Mouse (Mus musculus): ENCODE measurements around the gene Fbln1. TPM values are rescaled to one million over a fixed set of nuclear protein-coding genes. Genes with fewer than 3 reads are reported as not detected.
A peak's percentile ranks its signal among the peaks of the same experiment; 100 is the strongest.

The Fbln1 gene
- total RNA-seq, 4 experiments from 2014 or later, result 11.6 to 14.5 (median 11.9) TPM

DNA sequence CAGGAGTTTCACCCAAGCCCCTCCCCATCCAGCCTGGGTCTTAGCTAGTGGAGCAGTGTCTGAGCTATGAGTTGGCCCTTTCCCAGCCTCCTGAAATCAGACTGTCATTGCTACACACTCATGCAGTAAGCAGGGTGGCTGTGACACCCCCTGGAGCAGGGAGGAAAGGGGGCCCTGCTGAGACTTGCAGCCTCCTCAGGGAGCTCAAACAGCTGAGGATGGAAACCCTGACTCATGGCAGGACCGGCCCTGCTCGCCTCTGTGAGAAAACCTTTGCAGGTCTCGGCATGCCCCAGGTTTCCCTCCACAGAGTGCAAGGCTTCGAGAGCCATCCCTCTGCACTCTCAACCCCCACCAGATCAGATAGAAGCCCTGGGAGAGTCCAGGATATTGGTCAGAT lies 27.9 kb downstream of the Fbln1 start:
- DNase-seq (ENCODE audit: low spot score in 2 of 2), result no peak

DNA sequence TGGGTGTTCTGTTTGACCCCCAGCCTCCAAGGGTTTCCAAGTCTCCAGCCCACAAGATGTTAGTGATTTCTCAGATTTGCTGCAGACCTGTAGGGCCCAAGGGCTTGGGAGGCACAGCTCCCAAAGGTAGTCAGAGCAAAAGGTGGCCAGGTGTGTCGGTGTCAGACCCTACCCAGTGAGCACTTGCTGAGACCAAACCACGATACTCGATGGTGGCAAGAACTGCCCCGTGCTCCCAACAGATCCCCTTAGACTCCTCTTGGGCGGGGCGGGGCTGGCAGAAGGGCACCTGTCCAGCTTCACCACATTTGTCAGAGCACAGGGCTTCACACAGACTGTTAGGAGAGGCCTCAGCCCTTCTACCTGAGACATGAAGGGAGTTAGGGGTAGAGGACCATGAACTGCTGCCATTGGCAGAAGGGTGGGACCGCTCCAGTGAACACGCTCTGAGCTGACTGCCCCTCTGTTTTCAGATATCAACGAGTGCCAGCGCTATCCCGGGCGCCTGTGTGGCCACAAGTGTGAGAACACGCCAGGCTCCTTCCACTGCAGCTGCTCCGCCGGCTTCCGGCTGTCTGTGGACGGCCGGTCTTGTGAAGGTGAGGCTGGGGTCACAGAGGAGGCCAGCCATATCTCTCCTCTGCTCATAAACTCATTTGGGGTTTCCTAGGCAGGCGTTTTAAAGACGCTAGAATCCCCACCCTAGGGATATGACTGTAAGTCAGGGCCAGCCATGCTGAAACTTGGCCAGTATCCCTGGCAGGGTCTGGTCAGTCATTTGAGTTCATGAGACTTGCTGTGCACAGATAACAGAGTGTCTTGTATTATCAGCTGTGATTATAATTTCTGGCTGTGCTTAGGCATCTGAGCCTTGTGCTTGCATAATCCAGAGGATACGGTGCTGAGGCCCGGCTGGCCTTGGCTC lies 33.3 kb downstream of the Fbln1 start:
- DNase-seq (ENCODE audit: low spot score in 2 of 2), result no peak

DNA sequence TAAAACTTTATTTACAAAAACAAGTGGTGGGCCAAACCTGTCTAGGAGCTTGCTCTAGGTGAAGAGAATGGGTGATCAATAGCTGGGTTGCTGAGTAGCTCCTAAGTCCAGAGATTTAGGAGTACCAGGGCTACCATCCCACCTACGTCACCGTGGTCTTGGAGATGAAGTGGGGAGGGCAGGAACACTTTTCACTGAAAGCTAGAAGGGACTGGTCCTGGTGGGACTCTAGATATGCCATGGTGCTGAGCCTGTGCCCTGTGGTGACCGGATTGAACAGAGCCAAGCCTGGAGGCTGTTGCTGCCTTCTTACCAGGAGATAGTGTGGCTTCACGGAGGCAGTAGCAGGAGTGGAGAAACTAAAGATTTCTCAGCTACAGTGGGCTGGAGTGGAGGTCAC lies 34.3 kb downstream of the Fbln1 start:
- no peak for DNase-seq (ENCODE audit: low spot score in 2 of 2)

DNA sequence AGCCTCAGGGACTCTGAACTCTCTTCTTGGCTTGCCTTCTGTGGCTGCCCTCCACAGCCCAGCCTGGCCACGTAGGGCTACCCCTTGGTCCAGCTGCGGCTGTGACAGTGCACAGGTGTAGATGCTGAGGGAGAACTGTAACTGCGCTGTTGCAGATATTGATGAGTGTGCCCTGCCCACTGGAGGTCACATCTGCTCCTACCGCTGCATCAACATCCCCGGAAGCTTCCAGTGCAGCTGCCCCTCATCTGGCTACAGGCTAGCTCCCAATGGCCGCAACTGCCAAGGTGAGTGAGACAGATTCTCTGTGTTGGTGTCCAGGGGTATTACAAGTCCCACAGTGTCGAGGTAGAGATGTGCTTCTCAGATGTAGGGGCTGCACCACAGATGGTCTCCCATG lies 36.1 kb downstream of the Fbln1 start:
- DNase-seq (ENCODE audit: low spot score in 2 of 2), result no peak

DNA sequence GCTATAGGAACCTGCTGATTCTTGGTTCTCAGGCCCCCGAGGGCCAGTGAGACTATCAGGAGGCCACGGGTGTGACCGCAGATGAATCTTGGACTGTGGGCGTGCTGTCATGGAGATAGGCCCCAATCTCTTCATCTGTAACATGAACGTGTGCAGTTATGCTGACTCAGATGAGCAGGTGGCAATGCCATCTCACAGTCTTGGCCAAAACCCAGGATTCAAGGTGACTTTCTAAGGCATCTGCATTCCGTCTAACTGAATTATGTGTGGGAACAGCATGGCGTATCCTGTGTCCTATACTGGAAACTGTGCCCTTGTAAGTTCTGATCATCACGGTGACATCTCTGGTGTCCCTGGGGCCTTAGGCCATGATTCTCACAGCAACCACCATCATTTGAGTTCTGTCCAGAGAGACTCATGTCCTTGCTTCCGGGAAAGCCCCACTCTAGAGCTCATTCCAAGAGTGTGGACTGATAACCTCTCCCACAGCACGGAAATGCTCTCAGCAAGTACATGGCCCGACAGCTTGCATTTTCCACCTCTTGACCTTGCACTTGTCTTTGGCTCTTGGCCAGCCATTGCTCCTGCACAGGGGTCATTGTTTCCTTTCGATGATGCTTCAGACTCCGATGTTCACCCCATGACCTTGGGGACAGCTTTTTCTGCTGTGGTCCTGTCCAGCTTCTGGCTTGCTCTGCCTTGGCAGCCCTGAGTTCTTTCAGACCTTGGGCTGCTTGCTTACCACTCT lies 38.8 kb downstream of the Fbln1 start:
- no peak for DNase-seq (ENCODE audit: low spot score in 2 of 2)

DNA sequence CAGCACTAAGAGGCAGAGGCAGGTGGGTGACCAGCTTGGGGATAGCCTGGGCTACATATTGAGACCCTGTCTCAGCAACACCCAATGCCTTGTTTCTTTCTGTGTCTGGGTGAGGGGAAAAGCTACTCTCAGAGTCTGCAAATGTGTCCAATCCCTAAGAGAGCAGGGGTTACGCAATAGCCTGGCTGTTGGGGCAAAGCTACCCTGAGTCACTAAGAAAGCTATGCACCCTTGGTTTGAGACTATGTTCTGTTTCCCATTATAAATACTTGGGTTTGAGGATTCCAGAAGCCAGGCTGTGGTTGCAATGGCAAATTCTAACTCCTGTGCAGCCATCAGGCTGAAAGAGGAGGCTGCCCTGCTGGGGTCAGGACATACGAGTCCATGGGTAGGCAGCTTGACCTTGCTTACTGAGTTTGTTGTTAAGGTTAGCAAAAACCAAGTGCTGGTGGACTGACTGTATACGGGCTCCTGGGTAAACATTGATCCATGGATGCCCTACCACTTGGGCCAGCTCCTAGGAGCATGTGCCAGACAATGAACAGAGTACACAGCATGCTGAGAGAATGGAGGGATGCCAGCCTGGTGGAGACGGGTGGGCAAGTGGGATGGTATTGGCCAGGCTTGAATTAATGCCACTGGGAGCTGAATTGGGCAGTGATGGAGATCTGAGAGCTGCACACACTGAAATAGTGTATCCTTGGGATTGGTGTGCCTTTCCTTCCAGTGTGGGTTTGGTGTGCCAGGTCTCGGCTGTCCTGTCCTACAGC lies 39.7 kb downstream of the Fbln1 start:
- no peak for DNase-seq (ENCODE audit: low spot score in 2 of 2)

DNA sequence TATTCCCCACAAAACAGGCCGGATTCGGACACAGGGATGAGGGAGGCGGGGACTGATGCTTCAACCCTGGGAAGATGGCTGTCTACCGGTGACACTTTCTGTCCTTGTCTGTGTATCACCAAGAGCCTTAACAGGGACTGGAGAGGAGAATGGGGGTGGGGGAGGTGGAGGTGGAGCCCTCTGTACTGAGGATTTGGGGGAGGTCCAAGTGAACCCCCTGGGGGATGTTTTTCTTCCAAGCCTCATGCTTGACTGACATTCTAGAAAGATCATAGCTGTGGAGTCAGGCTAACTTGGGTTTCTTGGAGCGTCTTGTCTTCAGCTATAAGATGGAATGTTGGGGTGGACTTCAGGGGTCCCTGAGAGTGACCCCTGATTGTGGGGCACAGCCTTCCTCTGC lies 40.3 kb downstream of the Fbln1 start:
- no peak for DNase-seq (ENCODE audit: low spot score in 2 of 2)

DNA sequence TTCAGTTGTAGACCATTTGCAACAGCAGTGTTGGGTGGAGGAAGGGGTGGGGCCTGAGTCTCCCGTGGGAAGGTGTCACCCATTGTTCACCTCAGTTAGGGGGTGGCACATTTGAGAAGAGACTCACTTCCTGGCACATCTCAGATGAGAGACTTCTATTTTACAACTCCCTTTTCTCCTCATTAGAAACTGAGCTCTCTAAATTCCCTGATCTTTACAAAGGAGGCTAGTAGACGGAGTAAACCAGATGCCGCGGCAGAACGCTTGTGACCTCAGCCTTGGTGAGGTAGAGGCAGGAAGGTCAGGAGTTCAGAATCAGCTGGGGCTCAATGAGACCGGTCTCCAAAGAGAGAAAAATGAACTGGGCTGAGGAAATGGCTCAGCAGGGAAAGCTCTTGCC lies 41.2 kb downstream of the Fbln1 start:
- no peak for DNase-seq (ENCODE audit: low spot score in 2 of 2)

DNA sequence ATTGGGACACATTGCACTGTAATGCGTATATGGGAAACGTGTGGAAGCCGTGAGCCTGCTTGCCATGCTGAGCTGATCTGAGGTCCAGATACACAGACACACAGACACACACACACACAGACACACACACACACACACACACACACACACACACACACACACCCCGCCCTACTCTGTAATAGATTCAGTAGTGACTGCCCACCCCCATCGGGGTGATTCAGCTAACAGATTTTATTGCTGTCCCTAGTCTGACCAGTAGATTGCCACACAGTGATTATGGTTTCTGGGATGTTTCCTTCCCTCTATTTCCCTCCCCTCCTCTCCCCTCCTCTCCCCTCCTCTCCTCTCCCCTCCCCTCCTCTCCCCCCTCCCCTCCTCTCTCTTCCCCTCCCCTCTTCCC lies 42.6 kb downstream of the Fbln1 start:
- DNase-seq (ENCODE audit: low spot score in 2 of 2), result no peak

DNA sequence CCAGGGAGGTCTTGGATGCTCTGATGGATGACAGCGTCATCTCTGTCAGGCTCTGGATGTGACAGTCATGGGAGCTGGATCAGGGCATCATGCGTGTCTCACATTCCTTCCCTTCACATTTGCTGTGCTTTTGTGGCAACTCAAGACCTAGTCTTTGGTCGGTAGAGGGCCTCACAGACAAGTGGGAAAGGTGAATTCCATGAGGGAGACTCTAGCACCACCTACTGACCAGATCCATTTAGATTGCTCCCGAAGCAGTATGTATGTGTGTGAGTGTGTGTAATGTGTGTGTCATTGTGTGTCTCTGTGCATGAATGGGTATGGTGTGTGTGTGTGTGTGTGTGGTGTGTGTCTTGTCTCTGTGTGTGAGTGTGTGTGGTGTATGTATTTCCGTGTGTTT lies 43.5 kb downstream of the Fbln1 start:
- DNase-seq (ENCODE audit: low spot score in 2 of 2), result peak; percentile 20 to 58

DNA sequence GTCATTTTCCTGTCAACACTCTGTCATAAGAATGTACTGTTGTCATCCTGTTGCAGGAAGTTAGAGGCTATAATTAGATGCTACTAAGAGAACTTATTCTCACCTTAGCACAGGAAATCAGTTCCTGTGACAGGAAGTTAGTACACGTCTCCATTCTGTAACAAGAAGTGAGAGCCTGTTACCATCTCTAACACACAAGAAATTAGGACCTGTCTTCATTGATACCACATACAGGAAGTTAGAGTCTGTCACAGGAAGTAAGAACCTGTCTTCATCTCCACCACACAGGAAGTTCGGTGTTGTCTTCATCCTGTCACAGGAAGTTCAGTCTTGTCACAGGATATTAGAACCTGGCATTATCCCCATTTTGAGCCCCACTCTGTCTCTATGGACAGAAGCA lies 44.7 kb downstream of the Fbln1 start:
- no peak for DNase-seq (ENCODE audit: low spot score in 2 of 2)

DNA sequence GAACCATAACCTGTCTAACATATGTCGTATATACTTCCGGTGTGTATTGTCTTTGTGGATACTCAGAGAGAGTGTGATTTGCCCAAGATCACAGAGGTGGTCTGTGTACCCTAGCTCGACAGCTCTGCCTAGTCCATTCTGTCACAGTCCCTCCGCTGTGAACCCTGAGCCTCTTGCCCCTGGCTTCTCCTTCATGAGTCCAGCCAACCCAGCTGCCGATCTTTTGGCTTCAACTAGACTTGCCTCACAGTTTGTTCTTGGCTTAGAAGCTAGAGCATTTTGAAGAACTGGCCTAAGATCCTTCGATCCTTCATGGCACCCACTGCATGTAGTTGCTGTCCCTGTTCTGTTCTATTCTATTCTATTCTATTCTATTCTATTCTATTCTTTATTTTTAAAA lies 46.7 kb downstream of the Fbln1 start:
- no peak for DNase-seq (ENCODE audit: low spot score in 2 of 2)

DNA sequence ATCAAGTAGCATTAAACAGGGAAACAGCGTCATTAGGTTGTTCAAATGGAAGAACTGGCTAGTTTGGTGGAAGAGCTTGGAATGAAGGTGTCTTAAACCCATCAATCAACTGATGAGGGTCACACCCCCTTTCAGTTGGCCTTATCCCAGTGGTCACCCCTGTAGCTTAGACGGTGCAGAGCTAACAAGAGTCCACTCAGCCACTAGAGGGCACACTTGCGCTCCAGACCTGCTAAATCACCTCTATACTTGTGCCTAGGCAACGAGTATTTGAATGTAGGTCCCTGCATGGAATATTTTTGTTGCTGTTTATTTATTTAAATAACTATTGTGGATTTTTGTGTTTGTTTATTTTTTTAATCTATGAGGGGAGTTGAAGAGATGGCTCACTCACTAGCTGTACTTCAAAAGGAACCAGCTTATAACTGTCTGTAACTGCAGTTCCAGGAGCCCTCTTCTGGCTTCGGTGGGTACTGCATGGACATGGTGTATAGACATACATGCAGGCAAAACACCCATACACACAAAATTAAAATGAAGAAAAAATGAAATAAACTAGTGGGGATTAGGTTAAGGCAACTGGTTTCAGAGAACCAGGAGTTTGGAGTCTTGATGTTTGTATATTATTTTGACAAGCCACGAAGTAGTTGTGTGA lies 52.2 kb downstream of the Fbln1 start:
- peak in 1 of 2 experiments; percentile 23 for DNase-seq (ENCODE audit: low spot score in 2 of 2)

DNA sequence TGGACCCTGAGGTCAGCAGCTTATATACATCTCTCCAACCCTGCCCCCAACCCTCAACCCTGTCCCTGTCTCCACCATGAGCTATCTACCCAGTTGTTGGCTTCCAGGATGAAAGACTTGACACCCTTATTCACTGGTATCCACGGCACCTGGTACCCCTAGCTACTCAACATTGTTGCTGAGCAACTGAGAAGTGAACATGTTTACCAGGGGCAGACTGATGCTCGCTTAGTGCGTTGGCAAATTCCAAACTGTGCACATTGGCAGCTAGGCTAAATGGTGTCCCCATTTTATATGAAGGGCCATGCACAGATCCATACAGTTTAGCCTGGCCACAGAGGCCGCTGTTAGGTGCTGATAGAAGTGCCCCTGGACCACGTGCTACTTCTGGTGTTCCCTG lies 57.1 kb downstream of the Fbln1 start:
- no peak for DNase-seq (ENCODE audit: low spot score in 2 of 2)

DNA sequence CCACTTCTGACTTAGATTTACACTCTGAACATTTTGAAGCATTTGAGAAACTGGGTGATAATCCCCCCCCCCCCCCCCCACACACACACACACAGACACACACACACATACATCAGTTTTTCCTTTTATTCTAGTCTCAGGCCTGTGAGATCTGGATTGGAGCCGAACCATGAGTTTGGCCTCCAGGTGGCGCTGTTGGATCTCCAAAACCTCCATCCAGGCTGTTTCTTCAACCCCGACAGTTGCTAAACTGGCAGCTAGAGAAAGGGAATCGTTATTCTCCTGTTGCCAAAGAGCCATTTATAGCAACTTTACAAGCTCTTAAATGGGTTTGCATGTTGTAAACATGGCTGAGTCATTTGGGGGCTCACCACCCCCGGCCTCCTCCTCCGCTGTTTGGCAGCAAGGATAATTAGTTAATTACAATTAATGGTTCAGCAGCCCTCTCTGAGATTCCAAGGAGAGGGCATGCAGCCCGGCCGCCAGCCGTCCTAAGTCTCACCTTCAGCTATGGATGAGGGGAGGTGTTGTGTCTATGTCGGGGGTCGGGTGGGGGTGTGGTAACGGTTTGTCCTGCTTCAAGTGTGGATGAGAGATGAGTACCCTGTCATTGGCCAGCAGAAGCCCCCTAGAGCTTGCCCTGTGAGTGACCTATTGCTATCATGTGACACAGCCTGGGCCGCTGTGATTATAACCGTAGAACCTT lies 61.1 kb downstream of the Fbln1 start:
- peak; percentile 58 to 86 for DNase-seq (ENCODE audit: low spot score in 2 of 2)

DNA sequence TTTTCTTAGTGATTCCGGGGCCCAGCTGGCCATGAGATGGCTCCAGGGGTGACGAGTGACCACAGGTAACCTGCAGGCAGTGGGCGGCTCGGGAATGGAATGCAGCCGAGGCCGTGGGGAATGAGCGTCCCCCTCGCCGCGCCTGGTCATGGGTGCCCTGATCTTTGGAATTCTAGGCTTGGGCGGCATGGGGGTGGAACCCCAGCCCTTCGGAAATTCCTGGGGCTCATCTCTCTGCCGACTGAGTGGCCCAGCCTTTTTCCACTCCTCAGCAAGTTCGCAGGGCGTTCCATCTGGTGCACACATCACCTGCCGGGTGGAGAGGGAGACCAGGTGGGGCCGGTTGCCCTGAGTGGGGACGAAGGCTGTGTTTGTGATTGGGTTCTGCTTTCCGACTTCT lies 62.1 kb downstream of the Fbln1 start:
- no peak for DNase-seq (ENCODE audit: low spot score in 2 of 2)

DNA sequence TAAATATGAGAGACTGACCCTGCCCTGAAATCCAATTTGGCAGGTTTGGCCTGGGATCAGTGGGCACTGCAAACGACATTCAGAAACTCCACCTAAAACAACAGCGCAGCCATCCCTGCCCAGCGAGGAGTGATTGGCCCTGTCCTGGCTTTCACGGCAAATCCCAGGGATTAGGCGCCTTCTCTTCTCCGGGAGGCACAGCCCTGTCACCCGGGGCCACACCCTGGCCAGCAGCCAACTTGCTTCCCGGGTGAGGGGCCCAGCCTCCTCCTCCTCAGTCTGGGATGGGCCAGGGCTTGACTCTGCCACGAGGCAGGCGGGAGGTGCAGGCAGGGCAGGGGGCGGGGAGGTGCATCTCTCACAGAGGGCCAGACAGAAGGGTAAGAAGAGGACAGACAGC lies 67.2 kb downstream of the Fbln1 start:
- DNase-seq (ENCODE audit: low spot score in 2 of 2), result no peak

DNA sequence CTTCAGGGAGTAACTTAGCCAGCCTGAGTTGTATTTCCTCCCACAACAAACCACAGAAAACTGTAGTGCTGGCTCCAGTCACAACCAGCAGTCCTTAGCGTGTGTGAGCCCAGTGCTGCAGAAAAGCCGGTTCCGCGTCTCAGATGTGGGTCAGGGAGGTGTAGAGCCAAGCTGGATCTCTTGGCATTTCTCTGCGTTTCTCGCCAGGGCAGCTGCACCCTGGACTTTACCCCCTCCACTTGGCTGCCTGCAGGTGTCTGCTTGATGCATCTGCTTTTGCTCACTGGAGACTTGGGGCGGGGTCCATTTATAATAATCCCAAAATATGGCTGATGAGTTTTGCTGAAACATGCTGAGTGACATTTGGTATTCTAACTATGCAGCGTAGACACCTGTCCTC lies 71.5 kb downstream of the Fbln1 start:
- no peak for DNase-seq (ENCODE audit: low spot score in 2 of 2)

DNA sequence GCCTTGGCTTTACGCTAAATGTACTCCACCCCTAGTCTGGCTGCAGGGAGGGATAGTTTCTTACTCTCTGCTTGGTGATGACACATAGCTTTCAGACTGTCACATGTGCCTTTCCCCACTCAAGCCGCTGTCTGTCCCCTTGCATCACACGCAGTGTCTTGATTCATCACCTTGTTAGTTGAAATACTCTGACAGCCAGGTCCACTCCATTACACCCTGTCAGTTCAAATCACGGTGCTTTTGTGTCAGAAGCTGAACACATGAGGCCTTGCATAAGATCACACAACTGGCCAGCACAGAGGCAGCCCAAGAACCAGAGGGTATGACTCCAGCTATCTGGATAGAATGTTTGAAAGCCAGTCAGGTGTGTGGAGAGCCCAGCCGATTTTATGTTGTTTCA lies 73.2 kb downstream of the Fbln1 start:
- DNase-seq (ENCODE audit: low spot score in 2 of 2), result no peak

DNA sequence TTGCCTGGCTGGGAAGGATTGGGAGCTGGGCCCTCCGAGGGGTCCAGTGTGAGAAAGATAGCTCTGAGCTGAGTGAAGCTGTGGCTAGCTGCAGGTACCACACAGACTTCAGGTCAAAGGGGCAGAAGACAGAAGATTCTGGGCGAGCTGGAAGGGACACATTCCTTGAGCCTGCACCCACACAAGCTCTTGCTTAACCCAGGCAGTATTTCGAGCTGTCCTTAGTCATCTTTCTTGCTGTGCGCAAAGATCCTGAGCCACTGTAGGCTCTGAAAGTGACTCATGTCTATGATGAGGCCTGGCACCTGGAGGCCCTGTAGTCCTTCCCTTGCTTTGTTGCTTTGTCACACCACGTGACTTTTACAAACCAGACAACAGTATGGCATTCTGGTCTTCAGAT lies 76.3 kb downstream of the Fbln1 start:
- DNase-seq (ENCODE audit: low spot score in 2 of 2), result no peak

DNA sequence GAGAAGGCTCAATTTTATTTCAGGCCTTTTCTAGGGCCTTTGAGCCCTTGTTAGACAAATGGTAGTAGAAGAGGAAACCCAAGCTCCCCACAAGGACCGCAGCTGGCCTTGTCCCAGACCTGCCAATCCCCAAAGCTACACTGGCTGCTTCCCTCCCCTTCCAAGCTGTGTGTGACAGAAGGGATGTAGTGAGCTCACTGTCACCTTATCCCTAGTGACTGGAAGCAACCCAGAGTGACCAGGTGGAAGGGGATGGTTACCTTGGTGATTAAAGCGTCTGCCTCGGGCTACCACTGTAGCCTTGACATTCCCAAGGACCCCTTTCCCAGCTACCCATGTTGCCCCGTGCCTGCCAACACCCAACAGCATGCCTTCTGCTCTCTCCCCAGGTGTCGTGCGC lies 78.9 kb downstream of the Fbln1 start:
- DNase-seq (ENCODE audit: low spot score in 2 of 2), result no peak
